Mouse (Mus musculus) kidney, adult 2 months (tissue): ENCODE measurements around the gene Acta1. TPM values are rescaled to one million over a fixed set of nuclear protein-coding genes. Genes with fewer than 3 reads are reported as not detected.

Experiments
- DNase-seq: peaks from one replicate; pipeline ENCODE4 v3.0.0; 2021
- H3K27ac ChIP-seq: fragments of 200-500 bp; 2 replicates; pipeline ENCODE4 v1.5.1; 2012; ENCODE audit warnings: low read depth, low read length, control low read depth, inconsistent platforms; ENCODE audit not compliant: insufficient read depth
- H3K27me3 ChIP-seq: fragments of 200-500 bp; replicated peaks from 2 replicates; pipeline ENCODE4 v1.6.1; 2012; ENCODE audit warnings: mild to moderate bottlenecking, moderate library complexity, low read length, inconsistent platforms; ENCODE audit not compliant: control insufficient read depth, insufficient read depth
- H3K36me3 ChIP-seq: fragments of 200-500 bp; 2 replicates; pipeline ENCODE4 v1.6.1; 2012; ENCODE audit warnings: mild to moderate bottlenecking, moderate library complexity, low read length, inconsistent platforms; ENCODE audit not compliant: control insufficient read depth, insufficient read depth
- H3K4me1 ChIP-seq: fragments of 200-500 bp; 2 replicates; pipeline ENCODE4 v1.6.1; 2011; ENCODE audit warnings: low read length; ENCODE audit not compliant: control insufficient read depth, insufficient read depth
- H3K4me3 ChIP-seq: fragments of 200-500 bp; 2 replicates; pipeline ENCODE4 v1.5.1; 2011; ENCODE audit warnings: mild to moderate bottlenecking, low read depth, low read length, control low read depth; ENCODE audit not compliant: insufficient read depth
- CTCF ChIP-seq: fragments of 200-500 bp; conservative IDR thresholded peaks from 2 replicates; pipeline ENCODE4 v1.5.1; 2011; ENCODE audit warnings: low read depth, mild to moderate bottlenecking, control low read depth, low read length, moderate library complexity, mixed read lengths; ENCODE audit not compliant: insufficient read depth, insufficient read length
- POLR2A ChIP-seq: fragments of 200-500 bp; IDR thresholded peaks from one replicate; pipeline ENCODE4 v1.6.1; 2011; ENCODE audit warnings: low read depth, low read length, control low read depth
- WGBS: fragments of 180-500 bp; shearing (Covaris S2); methylation state at CpG from one replicate; pipeline ENCODE4 v1.1.7; 2018; 5-methylcytosine and 5-hydroxymethylcytosine counted together
- polyA plus RNA-seq: library from polyadenylated mRNA; depleted of rRNA; stranded (reverse); fragments of >200 nt; gene quantifications from 2 replicates; pipeline ENCODE4 v1.2.3, GENCODE M21; 2012

The Acta1 gene
- polyA plus RNA-seq, 1 experiment = 665 TPM

- no peaks in the 10 kb centered on the region for H3K4me1 ChIP-seq
- WGBS = 8% methylated on average over 13 of the region's 14 CpGs
These were observed 9.6 kb downstream of the Acta1 start for GRCm38 (mm10) chr8:123884721-123885565.

GRCm38 (mm10) chr8:123883094-123883493 lies 11.5 kb downstream of the Acta1 start:
- Histone ChIP-seq H3K4me3 (no peak overlapping the region), H3K27ac (no peak overlapping the region), H3K4me1 (no peaks in the 10 kb centered on the region), H3K36me3 (no peaks in the 10 kb centered on the region), H3K27me3 (no peaks in the 10 kb centered on the region)
- TF ChIP-seq POLR2A (no peak), CTCF (no peak)
- no peak for DNase-seq
- WGBS = 76% methylated on average over 4 of the region's 4 CpGs

More at GRCm38 (mm10) chr8:123884721-123885565, 9.6 kb downstream of the Acta1 start:
- H3K27ac ChIP-seq = no peak overlapping the region
- TF ChIP-seq POLR2A = no peak
- TF ChIP-seq CTCF = no peak
- DNase-seq = no peak
- H3K4me3 ChIP-seq = no peak overlapping the region
- no peaks in the 10 kb centered on the region for H3K36me3 ChIP-seq
- no peaks in the 10 kb centered on the region for H3K27me3 ChIP-seq

GRCm38 (mm10) chr8:123882412-123882811 lies 12.1 kb downstream of the Acta1 start:
- Histone ChIP-seq H3K4me3 (no peak overlapping the region), H3K36me3 (no peaks in the 10 kb centered on the region), H3K27me3 (no peaks in the 10 kb centered on the region), H3K27ac (no peak overlapping the region), H3K4me1 (no peaks in the 10 kb centered on the region)
- no peak for DNase-seq
- TF ChIP-seq POLR2A (no peak), CTCF (no peak)
- WGBS = 86% methylated on average over 2 of the region's 2 CpGs

GRCm38 (mm10) chr8:123880821-123881350 lies 13.7 kb downstream of the Acta1 start:
- no peaks in the 10 kb centered on the region for H3K36me3 ChIP-seq
- no peak overlapping the region for H3K4me3 ChIP-seq
- no peak for DNase-seq
- TF ChIP-seq CTCF (0 out of 2 replicates have a peak, but pooled peaks have one; percentile 27), POLR2A (no peak)
- H3K27me3 ChIP-seq = no peaks in the 10 kb centered on the region
- no peaks in the 10 kb centered on the region for H3K4me1 ChIP-seq
- no peak overlapping the region for H3K27ac ChIP-seq
- WGBS = 22% methylated on average over 4 of the region's 4 CpGs

- TF ChIP-seq CTCF (no peak), POLR2A (no peak)
- WGBS = 59% methylated on average over 10 of the region's 10 CpGs
- no peak overlapping the region for H3K4me3 ChIP-seq
- no peaks in the 10 kb centered on the region for H3K27me3 ChIP-seq
- no peak for DNase-seq
- no peaks in the 10 kb centered on the region for H3K36me3 ChIP-seq
- no peak overlapping the region for H3K27ac ChIP-seq
- H3K4me1 ChIP-seq = no peaks in the 10 kb centered on the region
These were observed 14.3 kb downstream of the Acta1 start for GRCm38 (mm10) chr8:123880271-123880670.

GRCm38 (mm10) chr8:123877865-123878264 lies 16.7 kb downstream of the Acta1 start:
- WGBS = 78% methylated on average over 2 of the region's 2 CpGs
- H3K4me1 ChIP-seq = no peaks in the 10 kb centered on the region
- no peak overlapping the region for H3K27ac ChIP-seq
- TF ChIP-seq CTCF = no peak
- no peak for TF ChIP-seq POLR2A
- DNase-seq = no peak
- H3K27me3 ChIP-seq = no peaks in the 10 kb centered on the region
- H3K36me3 ChIP-seq = no peaks in the 10 kb centered on the region
- H3K4me3 ChIP-seq = no peak overlapping the region

- Histone ChIP-seq H3K27me3 (no peaks in the 10 kb centered on the region), H3K27ac (no peak overlapping the region), H3K4me1 (no peaks in the 10 kb centered on the region), H3K36me3 (no peaks in the 10 kb centered on the region), H3K4me3 (no peak overlapping the region)
- TF ChIP-seq CTCF = no peak
- TF ChIP-seq POLR2A = no peak
- no peak for DNase-seq
- WGBS = 79% methylated on average over 11 of the region's 11 CpGs
These were observed 20.2 kb downstream of the Acta1 start for GRCm38 (mm10) chr8:123874324-123874723.
